21 mouse cellular contexts compared by ENCODE assay signal in the genomic region with DNA sequence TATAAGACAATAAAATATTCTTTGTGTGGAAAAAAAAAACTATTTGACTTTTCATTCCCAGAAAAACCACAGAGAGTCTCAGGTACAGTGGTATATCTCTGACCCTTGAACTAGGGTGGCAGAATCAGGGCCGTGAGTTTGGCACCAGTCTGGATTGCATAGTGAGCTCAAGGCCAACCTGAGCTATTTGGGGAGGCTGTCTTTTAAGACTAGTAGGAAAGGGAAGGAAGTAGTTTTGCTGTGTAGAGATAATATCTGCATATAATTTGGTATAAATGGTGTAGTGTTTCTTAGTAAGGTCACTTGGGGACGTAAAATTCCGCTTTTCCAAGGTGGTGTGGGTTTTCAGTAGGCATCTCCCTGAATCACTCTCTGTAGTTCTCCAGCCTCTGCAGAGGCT.
DNase-seq lines count a peak whose midpoint lies in the region; ATAC-seq and TF ChIP-seq lines count a peak whose summit lies in the region.
"Had no signal": no experiment of that assay in that cellular context is flagged by ENCODE, and none has a peak within 500 bp of the region (broad histone marks: within the 10 kb centered on the region; RNA-seq: fewer than 3 reads in every experiment).

No protein-coding gene starts in this region.

- H3K4me3 ChIP-seq in bone marrow macrophage, adult 2 months (ENCODE audit: insufficient read depth, low read length), result no peak overlapping the region
- H3K4me3 ChIP-seq in macrophage (ENCODE audit: inconsistent target), result no peak overlapping the region
- no peak overlapping the region for H3K4me3 ChIP-seq in midbrain, postnatal 0 days (ENCODE audit: low read depth, low read length)
- H3K4me3 ChIP-seq: embryonic facial prominence, embryonic 12.5 days; heart, adult 2 months; heart, embryonic 13.5 days; hindbrain, embryonic 12.5 days had no signal

- peaks cover 29% of the 10 kb centered on the region for H3K4me1 ChIP-seq in bone marrow macrophage, adult 2 months (ENCODE audit: control insufficient read depth, insufficient read depth, low read length)
- 0 out of 2 replicates have a peak, but pooled peaks cover 3% of the 10 kb centered on the region for H3K4me1 ChIP-seq in midbrain, postnatal 0 days (ENCODE audit: insufficient read depth, low read length)

- H3K27ac ChIP-seq in bone marrow macrophage, adult 2 months (ENCODE audit: insufficient read depth, low read depth, low read length), result peak overlapping the region; percentile 35
- peak overlapping the region; percentile 44 for H3K27ac ChIP-seq in macrophage
- H3K27ac ChIP-seq in midbrain, postnatal 0 days (ENCODE audit: low read depth, low read length), result no peak overlapping the region
- H3K27ac ChIP-seq: embryonic facial prominence, embryonic 12.5 days; heart, adult 2 months; heart, embryonic 13.5 days; hindbrain, embryonic 12.5 days had no signal

- no peaks in the 10 kb centered on the region for H3K27me3 ChIP-seq in midbrain, postnatal 0 days (ENCODE audit: insufficient read depth, low read length)
- H3K27me3 ChIP-seq: CH12.LX; embryonic facial prominence, embryonic 12.5 days; heart, embryonic 13.5 days; hindbrain, embryonic 12.5 days had no signal

- no peaks in the 10 kb centered on the region; the same call in 1 of the 2 replicates for H3K36me3 ChIP-seq in macrophage (ENCODE audit: inconsistent target)
- H3K36me3 ChIP-seq in midbrain, postnatal 0 days (ENCODE audit: insufficient read depth, low read length), result no peaks in the 10 kb centered on the region

- no peak for TF ChIP-seq CTCF in bone marrow macrophage, adult 2 months (IDR thresholded peaks at IDR 0.05; ENCODE audit: low read depth, low read length)
- TF ChIP-seq CTCF in midbrain, postnatal 0 days (IDR thresholded peaks at IDR 0.05), result no peak

- no peak for TF ChIP-seq POLR2A in bone marrow macrophage, adult 2 months (IDR thresholded peaks at IDR 0.05; ENCODE audit: borderline replicate concordance, low read depth, low read length)

- peaks cover 67% of the 10 kb centered on the region; the same call in 1 of the 2 replicates for H3K79me2 ChIP-seq in macrophage (ENCODE audit: inconsistent target)

- DNase-seq in adrenal gland, adult 2 months, result peak; percentile 57
- no peak for DNase-seq in adrenal gland, postnatal 14 days
- peak; percentile 72 for DNase-seq in 416B (ENCODE audit: low read depth)
- no peak for DNase-seq in heart, adult 8-10 months (ENCODE audit: low spot score)
- no peak for DNase-seq in midbrain, postnatal 0 days (ENCODE audit: low spot score)
- DNase-seq: cerebellum, adult 11 months; cerebellum, adult 8-10 months; cerebellum, postnatal 14 days; gastrocnemius, postnatal 10 days; heart, adult 2 months; heart, postnatal 36 days; kidney, adult 11 months had no signal

- WGBS in macrophage (ENCODE audit: missing documents), result 24% methylated on average over 3 of the region's 3 CpGs
- WGBS in midbrain, postnatal 0 days, result 88% methylated on average over 3 of the region's 3 CpGs

- no peak overlapping the region for H3K9ac ChIP-seq in midbrain, postnatal 0 days (replicated peaks; ENCODE audit: low read length, poor library complexity, severe bottlenecking)
- H3K9ac ChIP-seq: embryonic facial prominence, embryonic 12.5 days; heart, embryonic 13.5 days; hindbrain, embryonic 12.5 days had no signal

- no peak overlapping the region for H3K4me2 ChIP-seq in midbrain, postnatal 0 days (ENCODE audit: low read depth, low read length, poor library complexity, severe bottlenecking)
- H3K4me2 ChIP-seq: embryonic facial prominence, embryonic 12.5 days; heart, embryonic 13.5 days; hindbrain, embryonic 12.5 days had no signal

- H3K9me3 ChIP-seq in midbrain, postnatal 0 days (ENCODE audit: low read length), result no peaks in the 10 kb centered on the region
- H3K9me3 ChIP-seq: embryonic facial prominence, embryonic 12.5 days; heart, embryonic 13.5 days; hindbrain, embryonic 12.5 days had no signal

- no peak for ATAC-seq in midbrain, postnatal 0 days (ENCODE audit: low FRiP score)
- ATAC-seq: forebrain, embryonic 16.5 days; hindbrain, embryonic 16.5 days; inflammation-experienced regulatory T-cells, adult 6 months had no signal

Comparison
In these comparisons a context has a peak if more than half of its experiments do, and no peak if none do; other contexts are left out.
1. DNase-seq: peak in adrenal gland, adult 2 months (single experiment) and 416B (single experiment); none in adrenal gland, postnatal 14 days (single experiment), heart, adult 8-10 months (single experiment) and midbrain, postnatal 0 days (single experiment).